8 mouse cellular contexts compared by ENCODE assay signal in the genomic region with DNA sequence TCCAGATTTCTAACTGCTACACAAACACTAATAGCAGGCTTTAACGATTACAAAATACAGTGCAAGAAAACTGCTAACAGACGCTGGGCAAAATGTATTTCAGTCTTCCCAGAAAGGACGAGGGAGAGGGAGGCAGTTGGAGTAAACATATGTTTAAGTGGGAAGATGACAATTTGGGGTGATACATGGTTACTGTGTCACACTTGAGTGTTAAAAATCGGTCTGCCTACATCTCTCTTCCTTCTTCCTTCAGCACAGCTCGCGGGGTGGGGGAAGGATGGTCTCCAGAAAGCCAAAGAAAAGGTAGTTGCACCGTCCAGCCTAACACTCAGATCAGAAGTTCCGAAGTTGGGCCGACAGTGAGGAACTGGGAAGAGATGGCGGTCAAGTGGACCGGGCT. TPM values are rescaled to one million over a fixed set of nuclear protein-coding genes. Genes with fewer than 3 reads are reported as not detected.
DNase-seq lines count a peak whose midpoint lies in the region; ATAC-seq and TF ChIP-seq lines count a peak whose summit lies in the region.

No protein-coding gene starts in this region.

- TF ChIP-seq POLR2A in olfactory bulb, adult 2 months (IDR thresholded peaks at IDR 0.05; ENCODE audit: insufficient read depth, low read depth, low read length): no peak

- ATAC-seq in heart, postnatal 0 days (ENCODE audit: insufficient read depth, low read depth): no peak; the same call in 1 of the 2 replicates
- ATAC-seq in G1E (ENCODE audit: extremely low read depth, insufficient number of reproducible peaks, low FRiP score, poor library complexity, severe bottlenecking): no peak
- ATAC-seq in erythroid progenitor cell, adult 5-6 weeks (replicated peaks; ENCODE audit: low FRiP score, poor library complexity, severe bottlenecking): peak; percentile 35
- no peak for ATAC-seq in limb, embryonic 13.5 days (ENCODE audit: low FRiP score, low read depth)

- H3K9ac ChIP-seq in heart, postnatal 0 days (replicated peaks; ENCODE audit: low read depth, low read length): peak overlapping the region; percentile 90
- peak overlapping the region; percentile 91 for H3K9ac ChIP-seq in limb, embryonic 13.5 days

- H3K9me3 ChIP-seq in heart, postnatal 0 days (replicated peaks; ENCODE audit: control insufficient read depth, low read length): no peaks in the 10 kb centered on the region
- H3K9me3 ChIP-seq in G1E (replicated peaks): peaks cover 2% of the 10 kb centered on the region; the same call in 1 of the 2 replicates
- H3K9me3 ChIP-seq in limb, embryonic 13.5 days: no peaks in the 10 kb centered on the region

- H3K4me1 ChIP-seq in heart, postnatal 0 days (ENCODE audit: control insufficient read depth, insufficient read depth): peaks cover 8% of the 10 kb centered on the region
- H3K4me1 ChIP-seq in G1E (ENCODE audit: insufficient read depth, low read depth, low read length): peaks cover 16% of the 10 kb centered on the region
- H3K4me1 ChIP-seq in limb, embryonic 13.5 days: peaks cover 10% of the 10 kb centered on the region
- no peaks in the 10 kb centered on the region for H3K4me1 ChIP-seq in olfactory bulb, adult 2 months (ENCODE audit: control insufficient read depth, insufficient read depth, low read length)

- no peak for TF ChIP-seq EP300 in heart, postnatal 0 days (IDR thresholded peaks at IDR 0.05; ENCODE audit: low read depth)

- peak overlapping the region; percentile 98 for H3K4me3 ChIP-seq in heart, postnatal 0 days (ENCODE audit: low read depth, low read length)
- H3K4me3 ChIP-seq in G1E (ENCODE audit: low read depth, low read length): peak overlapping the region; percentile 88
- peak overlapping the region; percentile 86 for H3K4me3 ChIP-seq in limb, embryonic 13.5 days
- H3K4me3 ChIP-seq in olfactory bulb, adult 2 months (ENCODE audit: insufficient read depth, low read depth, low read length): peak overlapping the region; percentile 82

- H3K36me3 ChIP-seq in heart, postnatal 0 days (replicated peaks; ENCODE audit: control insufficient read depth, insufficient read depth, low read length): no peaks in the 10 kb centered on the region
- peaks cover 9% of the 10 kb centered on the region for H3K36me3 ChIP-seq in G1E (replicated peaks)
- no peaks in the 10 kb centered on the region for H3K36me3 ChIP-seq in limb, embryonic 13.5 days

- TF ChIP-seq CTCF in heart, postnatal 0 days (IDR thresholded peaks at IDR 0.05; ENCODE audit: low read depth): no peak
- TF ChIP-seq CTCF in G1E (IDR thresholded peaks at IDR 0.05; ENCODE audit: low read depth, low read length): no peak
- no peak for TF ChIP-seq CTCF in olfactory bulb, adult 2 months (IDR thresholded peaks at IDR 0.05; ENCODE audit: insufficient read depth, low read depth, low read length)

- under 1% methylated on average over 11 of the region's 11 CpGs for WGBS in heart, postnatal 0 days
- WGBS in limb, embryonic 13.5 days: under 1% methylated on average over 11 of the region's 11 CpGs
- 0% methylated on average over 11 of the region's 11 CpGs for WGBS in olfactory bulb, adult 2 months

- H3K27ac ChIP-seq in heart, postnatal 0 days (ENCODE audit: low read depth): peak overlapping the region; percentile 99
- peak overlapping the region; percentile 97 for H3K27ac ChIP-seq in limb, embryonic 13.5 days
- H3K27ac ChIP-seq in olfactory bulb, adult 2 months (ENCODE audit: insufficient read depth, low read depth, low read length): peak overlapping the region; percentile 91

- H3K27me3 ChIP-seq in heart, postnatal 0 days (ENCODE audit: control insufficient read depth, insufficient read depth, low read length): no peaks in the 10 kb centered on the region
- H3K27me3 ChIP-seq in G1E (ENCODE audit: insufficient read depth, low read length): peaks cover 3% of the 10 kb centered on the region; the same call in 1 of the 2 replicates
- H3K27me3 ChIP-seq in limb, embryonic 13.5 days: no peaks in the 10 kb centered on the region

- DNase-seq in heart, postnatal 0 days (ENCODE audit: low spot score): peak; percentile 6
- DNase-seq in heart, adult 18-20 months: no peak
- DNase-seq in G1E (ENCODE audit: low spot score): no peak
- no peak for DNase-seq in spleen, adult 18-20 months
- DNase-seq in ovary, postnatal 10 days (ENCODE audit: low spot score): no peak

- peak overlapping the region; percentile 74 for H3K4me2 ChIP-seq in heart, postnatal 0 days (ENCODE audit: low read depth, low read length)
- peak overlapping the region; percentile 80 for H3K4me2 ChIP-seq in limb, embryonic 13.5 days (replicated peaks)

RNA-seq across cellular contexts. Expression of a gene that starts 0.8 kb away (rescaled TPM):
- total RNA-seq in heart, postnatal 0 days (2014; rRNA removed; ENCODE audit: low replicate concordance): 15.2 and 21.8 TPM in 2 replicates
- 20.2 and 20.6 TPM in 2 replicates for polyA plus RNA-seq in heart, postnatal 0 days (2015; fragmentation: Nextera tagmentation; extraction: Ambion mirVana)
- total RNA-seq in heart, adult 18-20 months (2021): 10 to 100 TPM; 13.5 to 14.7 TPM
- 29.1 and 32.4 TPM in 2 replicates for total RNA-seq in G1E (2014; fragmentation: Nextera tagmentation)
- 26.3 and 33.7 TPM in 2 replicates for total RNA-seq in G1E (2017)
- 21.4 and 23.2 TPM in 2 replicates for polyA plus RNA-seq in G1E (2012)
- 2.5 and 8.3 TPM in 2 replicates for total RNA-seq in erythroid progenitor cell, adult 5-6 weeks (2015; ENCODE audit: low replicate concordance)
- total RNA-seq in erythroid progenitor cell, adult 5-6 weeks (2017; ENCODE audit: low replicate concordance): 7.2 and 14.9 TPM in 2 replicates
- 41.1 and 45.8 TPM in 2 replicates for polyA plus RNA-seq in limb, embryonic 13.5 days (2015; fragmentation: Nextera tagmentation; extraction: Ambion mirVana)
- polyA plus RNA-seq in olfactory bulb, adult 2 months (2012; ENCODE audit: insufficient read depth, insufficient read length, low replicate concordance, missing spikeins): not detected in 2 replicates
